Mouse (Mus musculus): ENCODE measurements at regions not wholly inside any gene's neighbourhood (a gene's known extent, or its start where the extent isn't known, plus 50 kb on each side); places are given as distances from the start of the nearest gene placed in this dataset.

GRCm38 (mm10) chr17:63003911-63004310, 122.8 kb upstream of the Efna5 start:
- H3K27me3 ChIP-seq (ENCODE audit: control insufficient read depth, insufficient read depth, low read length, poor library complexity, severe bottlenecking), result no peaks in the 10 kb centered on the region
- H3K4me3 ChIP-seq (ENCODE audit: low read depth, low read length), result no peak overlapping the region
- no peak overlapping the region for H3K9ac ChIP-seq (ENCODE audit: low read depth, poor library complexity, severe bottlenecking)
- TF ChIP-seq EP300 (IDR thresholded peaks at IDR 0.05; ENCODE audit: insufficient read depth, low read depth, low read length), result no peak
- TF ChIP-seq CTCF (IDR thresholded peaks at IDR 0.05; ENCODE audit: low read depth, low read length), result no peak
- TF ChIP-seq POLR2A (IDR thresholded peaks at IDR 0.05; ENCODE audit: insufficient read depth, low read length), result no peak
- H3K4me1 ChIP-seq (ENCODE audit: control insufficient read depth, insufficient read depth, low read length), result no peaks in the 10 kb centered on the region
- no peaks in the 10 kb centered on the region for H3K9me3 ChIP-seq (replicated peaks; ENCODE audit: control insufficient read depth, insufficient read depth, low read length, poor library complexity, severe bottlenecking)
- H3K27ac ChIP-seq (ENCODE audit: insufficient read depth, low read length), result no peak overlapping the region
- no peaks in the 10 kb centered on the region for H3K36me3 ChIP-seq (ENCODE audit: control insufficient read depth, insufficient read depth, low read length, poor library complexity, severe bottlenecking)

GRCm38 (mm10) chr17:63002729-63003128, 121.6 kb upstream of the Efna5 start:
- Histone ChIP-seq H3K36me3 (ENCODE audit: control insufficient read depth, insufficient read depth, low read length, poor library complexity, severe bottlenecking) (no peaks in the 10 kb centered on the region), H3K27me3 (ENCODE audit: control insufficient read depth, insufficient read depth, low read length, poor library complexity, severe bottlenecking) (no peaks in the 10 kb centered on the region), H3K4me1 (ENCODE audit: control insufficient read depth, insufficient read depth, low read length) (no peaks in the 10 kb centered on the region), H3K4me3 (ENCODE audit: low read depth, low read length) (no peak overlapping the region), H3K9me3 (replicated peaks; ENCODE audit: control insufficient read depth, insufficient read depth, low read length, poor library complexity, severe bottlenecking) (no peaks in the 10 kb centered on the region), H3K9ac (ENCODE audit: low read depth, poor library complexity, severe bottlenecking) (no peak overlapping the region), H3K27ac (ENCODE audit: insufficient read depth, low read length) (no peak overlapping the region)
- TF ChIP-seq POLR2A (IDR thresholded peaks at IDR 0.05; ENCODE audit: insufficient read depth, low read length), result no peak
- no peak for TF ChIP-seq EP300 (IDR thresholded peaks at IDR 0.05; ENCODE audit: insufficient read depth, low read depth, low read length)
- no peak for TF ChIP-seq CTCF (IDR thresholded peaks at IDR 0.05; ENCODE audit: low read depth, low read length)

- no peaks in the 10 kb centered on the region for H3K36me3 ChIP-seq (ENCODE audit: control insufficient read depth, insufficient read depth, low read length, poor library complexity, severe bottlenecking)
- no peaks in the 10 kb centered on the region for H3K4me1 ChIP-seq (ENCODE audit: control insufficient read depth, insufficient read depth, low read length)
- H3K27me3 ChIP-seq (ENCODE audit: control insufficient read depth, insufficient read depth, low read length, poor library complexity, severe bottlenecking), result no peaks in the 10 kb centered on the region
- no peaks in the 10 kb centered on the region for H3K9me3 ChIP-seq (replicated peaks; ENCODE audit: control insufficient read depth, insufficient read depth, low read length, poor library complexity, severe bottlenecking)
- no peak overlapping the region for H3K9ac ChIP-seq (ENCODE audit: low read depth, poor library complexity, severe bottlenecking)
- TF ChIP-seq EP300 (IDR thresholded peaks at IDR 0.05; ENCODE audit: insufficient read depth, low read depth, low read length) (no peak), POLR2A (IDR thresholded peaks at IDR 0.05; ENCODE audit: insufficient read depth, low read length) (no peak), CTCF (IDR thresholded peaks at IDR 0.05; ENCODE audit: low read depth, low read length) (no peak)
- no peak overlapping the region for H3K4me3 ChIP-seq (ENCODE audit: low read depth, low read length)
- H3K27ac ChIP-seq (ENCODE audit: insufficient read depth, low read length), result no peak overlapping the region
Observed at GRCm38 (mm10) chr17:63001898-63002297, 120.8 kb upstream of the Efna5 start.

GRCm38 (mm10) chr17:62997691-62998090, 116.6 kb upstream of the Efna5 start:
- Histone ChIP-seq H3K9ac (ENCODE audit: low read depth, poor library complexity, severe bottlenecking) (no peak overlapping the region), H3K9me3 (replicated peaks; ENCODE audit: control insufficient read depth, insufficient read depth, low read length, poor library complexity, severe bottlenecking) (no peaks in the 10 kb centered on the region), H3K36me3 (ENCODE audit: control insufficient read depth, insufficient read depth, low read length, poor library complexity, severe bottlenecking) (no peaks in the 10 kb centered on the region), H3K4me1 (ENCODE audit: control insufficient read depth, insufficient read depth, low read length) (no peaks in the 10 kb centered on the region), H3K27me3 (ENCODE audit: control insufficient read depth, insufficient read depth, low read length, poor library complexity, severe bottlenecking) (no peaks in the 10 kb centered on the region), H3K4me3 (ENCODE audit: low read depth, low read length) (no peak overlapping the region), H3K27ac (ENCODE audit: insufficient read depth, low read length) (no peak overlapping the region)
- no peak for TF ChIP-seq CTCF (IDR thresholded peaks at IDR 0.05; ENCODE audit: low read depth, low read length)
- no peak for TF ChIP-seq EP300 (IDR thresholded peaks at IDR 0.05; ENCODE audit: insufficient read depth, low read depth, low read length)
- no peak for TF ChIP-seq POLR2A (IDR thresholded peaks at IDR 0.05; ENCODE audit: insufficient read depth, low read length)

- no peak overlapping the region for H3K9ac ChIP-seq (ENCODE audit: low read depth, poor library complexity, severe bottlenecking)
- TF ChIP-seq POLR2A (IDR thresholded peaks at IDR 0.05; ENCODE audit: insufficient read depth, low read length) (no peak), CTCF (IDR thresholded peaks at IDR 0.05; ENCODE audit: low read depth, low read length) (no peak), EP300 (IDR thresholded peaks at IDR 0.05; ENCODE audit: insufficient read depth, low read depth, low read length) (no peak)
- H3K4me1 ChIP-seq (ENCODE audit: control insufficient read depth, insufficient read depth, low read length), result no peaks in the 10 kb centered on the region
- no peaks in the 10 kb centered on the region for H3K9me3 ChIP-seq (replicated peaks; ENCODE audit: control insufficient read depth, insufficient read depth, low read length, poor library complexity, severe bottlenecking)
- no peak overlapping the region for H3K4me3 ChIP-seq (ENCODE audit: low read depth, low read length)
- H3K27me3 ChIP-seq (ENCODE audit: control insufficient read depth, insufficient read depth, low read length, poor library complexity, severe bottlenecking), result no peaks in the 10 kb centered on the region
- H3K36me3 ChIP-seq (ENCODE audit: control insufficient read depth, insufficient read depth, low read length, poor library complexity, severe bottlenecking), result no peaks in the 10 kb centered on the region
- H3K27ac ChIP-seq (ENCODE audit: insufficient read depth, low read length), result no peak overlapping the region
Observed at GRCm38 (mm10) chr17:62995316-62995715, 114.2 kb upstream of the Efna5 start.

- TF ChIP-seq CTCF (IDR thresholded peaks at IDR 0.05; ENCODE audit: low read depth, low read length) (no peak), EP300 (IDR thresholded peaks at IDR 0.05; ENCODE audit: insufficient read depth, low read depth, low read length) (no peak), POLR2A (IDR thresholded peaks at IDR 0.05; ENCODE audit: insufficient read depth, low read length) (no peak)
Observed at GRCm38 (mm10) chr17:62992977-62993376, 111.9 kb upstream of the Efna5 start.

More at GRCm38 (mm10) chr17:62992977-62993376, 111.9 kb upstream of the Efna5 start:
- H3K27me3 ChIP-seq (ENCODE audit: control insufficient read depth, insufficient read depth, low read length, poor library complexity, severe bottlenecking), result no peaks in the 10 kb centered on the region
- H3K36me3 ChIP-seq (ENCODE audit: control insufficient read depth, insufficient read depth, low read length, poor library complexity, severe bottlenecking), result no peaks in the 10 kb centered on the region
- H3K9ac ChIP-seq (ENCODE audit: low read depth, poor library complexity, severe bottlenecking), result no peak overlapping the region
- no peak overlapping the region for H3K27ac ChIP-seq (ENCODE audit: insufficient read depth, low read length)
- H3K9me3 ChIP-seq (replicated peaks; ENCODE audit: control insufficient read depth, insufficient read depth, low read length, poor library complexity, severe bottlenecking), result no peaks in the 10 kb centered on the region
- no peak overlapping the region for H3K4me3 ChIP-seq (ENCODE audit: low read depth, low read length)
- no peaks in the 10 kb centered on the region for H3K4me1 ChIP-seq (ENCODE audit: control insufficient read depth, insufficient read depth, low read length)

Measured in ES-Bruce4 (cell line).